Mouse (Mus musculus) telencephalon, adult 2 months (tissue): ENCODE measurements at regions not wholly inside any gene's neighbourhood (a gene's known extent, or its start where the extent isn't known, plus 50 kb on each side); places are given as distances from the start of the nearest gene placed in this dataset.

Source experiments
- DNase-seq: peaks from one replicate; pipeline ENCODE4 v3.0.0-alpha.2; 2011; ENCODE audit warnings: low read depth, low spot score

DNA sequence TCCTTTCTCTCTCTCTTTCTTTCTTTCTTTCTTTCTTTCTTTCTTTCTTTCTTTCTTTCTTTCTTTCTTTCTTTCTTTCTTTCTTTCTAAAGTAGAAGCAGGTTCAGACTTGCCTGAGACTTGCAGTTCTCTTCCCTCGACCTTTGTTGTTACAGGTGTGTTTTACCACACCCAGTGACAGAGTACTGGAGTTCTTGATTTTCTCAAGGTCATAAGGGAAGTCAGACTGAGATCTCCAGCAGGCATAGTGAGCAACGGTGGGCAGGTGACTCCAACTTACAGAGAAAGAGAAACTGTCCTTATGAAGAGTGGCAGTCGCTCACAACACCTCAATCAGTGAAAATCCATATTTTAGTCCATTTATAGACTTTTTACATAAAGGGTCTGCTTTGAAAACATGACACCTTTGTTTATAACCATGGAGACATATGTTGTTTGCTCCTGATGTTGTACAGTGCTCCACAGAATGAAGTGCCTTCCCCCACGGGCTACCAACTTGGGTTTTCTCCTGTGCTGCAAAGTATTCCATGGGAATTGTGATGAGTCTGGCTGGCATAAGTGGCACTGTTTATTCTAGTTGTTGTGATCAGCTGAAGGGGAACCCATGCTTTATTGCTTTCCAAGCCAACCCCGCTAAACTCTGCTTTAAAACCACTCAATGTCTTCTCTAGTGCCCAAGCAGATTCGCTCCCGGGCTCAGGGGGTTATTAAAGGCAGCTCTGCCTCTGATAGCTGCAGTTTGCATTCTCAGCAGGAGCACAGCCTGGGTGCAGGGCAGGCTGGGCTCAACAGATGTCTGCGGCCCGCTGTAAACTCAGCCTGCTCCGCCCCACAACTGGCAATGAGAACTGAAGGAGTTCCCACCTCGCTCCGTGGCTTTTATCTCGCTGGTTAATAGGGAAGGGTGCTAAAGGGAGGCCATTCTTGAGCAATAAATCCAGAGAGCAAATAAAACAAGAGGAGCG is 132.6 kb upstream of the Jade1 start:
- DNase-seq = no peak

DNA sequence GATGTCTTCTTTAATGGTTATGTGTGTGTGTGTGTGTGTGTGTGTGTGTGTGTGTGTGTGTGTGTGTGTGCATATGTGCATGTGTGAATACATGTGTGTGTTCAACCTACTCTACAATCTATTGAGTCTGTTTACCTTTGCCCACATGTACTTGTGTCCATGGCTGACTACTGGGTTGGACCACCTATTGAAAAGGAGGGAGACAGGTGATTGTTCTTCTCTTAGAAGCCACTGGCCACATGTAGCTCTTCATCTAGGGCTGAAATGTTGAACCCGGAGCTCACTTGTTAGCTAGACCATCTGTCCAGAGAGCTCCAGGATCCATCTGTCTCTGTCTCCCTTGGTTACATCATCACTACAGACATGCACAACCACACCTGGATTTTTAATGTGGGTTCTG is 141.8 kb upstream of the Jade1 start:
- DNase-seq = no peak

DNA sequence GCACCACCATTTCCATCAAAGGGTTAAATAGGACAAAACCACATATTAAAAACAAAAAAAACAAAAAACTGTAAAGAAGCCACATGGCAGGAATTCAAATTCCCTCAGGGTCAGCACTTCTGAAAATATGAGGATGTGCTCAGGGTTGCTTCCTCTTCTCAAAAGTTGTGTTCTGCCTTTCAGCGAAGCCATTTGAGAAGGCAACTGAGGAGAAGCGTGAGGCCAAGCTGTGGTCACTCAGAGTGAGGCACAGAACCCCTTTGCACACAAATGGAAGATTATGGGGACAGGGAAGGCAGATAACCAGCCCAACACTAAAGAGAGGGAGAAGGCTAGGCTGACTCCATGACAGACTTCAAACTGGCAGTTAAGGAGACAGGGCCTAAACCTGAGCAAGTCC is 142.8 kb upstream of the Jade1 start:
- no peak for DNase-seq

DNA sequence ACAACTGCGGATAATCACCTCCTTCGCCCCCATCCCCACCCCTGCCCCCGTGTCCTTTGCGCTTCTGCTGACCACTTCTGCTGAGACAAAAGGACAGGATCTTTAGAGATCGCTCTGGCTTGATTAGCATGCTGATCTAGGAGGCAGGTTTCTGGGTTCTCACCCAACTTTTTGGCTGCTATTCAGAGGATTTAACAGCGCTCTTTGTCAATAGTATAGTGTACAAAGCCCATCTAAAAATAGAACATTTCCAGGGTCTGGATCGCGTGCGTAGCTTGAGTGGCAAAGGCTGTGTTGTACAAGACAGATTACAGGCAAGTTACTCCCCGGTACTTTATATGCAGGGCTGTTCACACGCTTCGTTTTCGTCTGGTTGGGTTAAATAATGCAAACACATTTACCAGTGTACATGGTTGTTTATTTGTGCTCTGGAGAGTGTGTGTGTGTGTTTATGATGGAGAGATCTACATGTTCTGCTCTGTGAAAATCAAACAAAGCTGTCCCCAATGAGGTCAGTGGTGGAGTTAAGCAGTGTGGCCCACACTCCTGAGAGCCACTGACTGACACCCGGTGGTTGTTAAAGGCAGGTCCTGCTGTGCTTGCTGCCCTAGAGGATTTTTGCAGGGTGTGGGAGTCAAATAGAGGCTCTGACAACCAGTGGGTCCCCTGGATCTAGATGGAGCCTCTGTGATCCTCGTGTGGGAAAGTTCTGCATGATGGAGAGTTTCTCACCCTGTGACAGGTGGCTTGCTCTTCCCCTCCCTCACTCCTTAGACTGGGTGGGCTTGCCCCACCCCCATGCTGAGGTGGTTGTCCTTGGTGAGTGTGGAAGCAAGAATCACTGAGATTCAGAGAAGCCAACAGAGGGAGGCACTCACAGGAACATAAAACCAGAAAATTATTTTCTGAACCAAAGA is 146.5 kb upstream of the Jade1 start:
- DNase-seq = peak; percentile 5

DNA sequence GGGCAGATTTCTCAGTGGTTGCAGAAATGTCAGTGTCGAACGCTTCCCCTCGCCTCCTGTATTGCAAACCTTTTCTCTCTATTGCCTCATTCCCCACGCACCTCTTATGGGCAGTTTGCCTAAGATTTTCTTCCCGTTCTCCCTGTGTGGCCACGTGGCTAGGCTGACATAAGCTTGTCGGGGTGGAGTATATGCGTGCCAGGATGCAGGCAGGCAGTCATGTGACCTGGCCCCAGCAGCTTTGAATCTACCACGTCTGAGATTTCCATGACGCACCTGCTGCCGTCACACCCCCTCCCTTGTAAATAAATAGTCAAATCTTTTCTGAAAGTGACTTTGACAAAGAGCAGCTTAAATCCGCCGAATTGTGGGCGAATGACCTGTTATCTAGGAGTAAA is 147.1 kb upstream of the Jade1 start:
- DNase-seq = peak; percentile 61

DNA sequence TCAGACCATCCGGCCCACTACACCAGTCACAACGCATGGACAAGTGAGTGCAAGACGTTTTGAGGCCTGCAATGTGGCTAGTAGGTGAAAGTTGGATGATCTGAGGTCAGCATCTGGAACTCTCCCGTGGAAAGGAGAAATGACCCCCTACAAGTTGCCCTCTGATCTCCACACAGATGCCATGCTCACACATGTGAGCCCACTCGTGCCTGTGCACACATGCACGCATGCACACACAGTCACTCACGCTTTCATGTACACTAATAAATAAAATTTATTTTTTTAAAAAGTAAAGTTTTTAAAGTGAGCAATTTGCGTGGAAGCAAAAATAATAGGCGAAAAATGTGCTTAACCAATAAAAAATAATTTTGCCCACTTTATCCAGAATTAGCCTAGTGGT is 147.5 kb upstream of the Jade1 start:
- DNase-seq = no peak

DNA sequence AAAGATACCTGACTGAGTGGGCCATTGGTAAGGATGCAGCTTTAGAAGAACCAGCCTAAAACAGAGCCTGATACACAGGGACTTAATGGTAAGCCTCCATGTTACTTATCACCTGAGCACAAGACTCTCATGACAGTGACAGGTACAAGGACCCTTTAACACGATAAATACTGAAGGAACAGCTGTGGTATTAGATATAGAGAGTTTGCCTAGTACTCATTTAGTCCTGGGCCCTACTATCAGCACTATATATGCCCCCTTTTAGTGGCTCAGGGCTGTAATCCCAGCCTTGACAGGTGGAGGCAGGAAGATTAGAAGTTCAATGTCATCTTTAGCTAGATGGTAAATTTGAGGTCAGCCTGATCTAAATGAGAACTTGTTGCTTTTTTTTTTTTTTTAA is 148.0 kb upstream of the Jade1 start:
- DNase-seq = no peak

DNA sequence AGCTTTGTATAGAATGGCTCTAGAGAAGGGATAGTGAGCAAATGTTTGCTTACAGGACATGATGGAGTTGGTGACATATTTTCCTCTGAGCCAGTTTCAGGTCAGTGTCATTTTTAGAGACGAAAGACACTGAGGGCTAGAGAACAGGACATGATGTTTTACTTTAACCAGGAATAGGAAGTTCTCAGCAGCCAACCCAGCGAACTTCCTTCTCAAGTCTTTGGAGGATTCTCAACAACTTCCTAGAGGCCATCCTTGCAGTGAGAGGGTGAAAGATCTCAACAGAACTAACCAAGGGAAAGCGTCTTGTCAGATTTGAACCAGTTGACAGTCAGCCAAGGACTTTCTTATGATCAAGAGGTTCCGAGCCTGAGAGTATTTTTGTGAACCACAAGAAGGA is 153.7 kb upstream of the Jade1 start:
- DNase-seq = no peak

DNA sequence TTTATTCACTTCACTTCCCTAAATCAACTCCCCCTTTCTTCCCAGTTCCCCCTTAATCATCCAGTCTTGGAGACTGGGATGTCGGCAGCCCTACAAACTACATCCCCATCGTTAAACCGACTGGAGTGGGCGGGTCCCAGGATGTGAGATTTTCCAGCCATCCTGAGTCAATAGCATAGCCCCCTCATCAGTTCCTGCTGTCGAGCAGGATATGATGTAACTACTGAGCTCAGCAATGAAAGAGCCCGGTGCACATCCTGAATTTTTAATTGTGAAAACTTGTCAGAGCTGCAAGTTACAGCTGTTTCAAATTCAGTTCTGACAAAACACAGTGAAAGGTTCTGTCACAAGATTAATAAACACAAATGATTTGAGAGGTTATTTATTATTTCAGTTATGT is 165.7 kb upstream of the Jade1 start:
- DNase-seq = no peak

DNA sequence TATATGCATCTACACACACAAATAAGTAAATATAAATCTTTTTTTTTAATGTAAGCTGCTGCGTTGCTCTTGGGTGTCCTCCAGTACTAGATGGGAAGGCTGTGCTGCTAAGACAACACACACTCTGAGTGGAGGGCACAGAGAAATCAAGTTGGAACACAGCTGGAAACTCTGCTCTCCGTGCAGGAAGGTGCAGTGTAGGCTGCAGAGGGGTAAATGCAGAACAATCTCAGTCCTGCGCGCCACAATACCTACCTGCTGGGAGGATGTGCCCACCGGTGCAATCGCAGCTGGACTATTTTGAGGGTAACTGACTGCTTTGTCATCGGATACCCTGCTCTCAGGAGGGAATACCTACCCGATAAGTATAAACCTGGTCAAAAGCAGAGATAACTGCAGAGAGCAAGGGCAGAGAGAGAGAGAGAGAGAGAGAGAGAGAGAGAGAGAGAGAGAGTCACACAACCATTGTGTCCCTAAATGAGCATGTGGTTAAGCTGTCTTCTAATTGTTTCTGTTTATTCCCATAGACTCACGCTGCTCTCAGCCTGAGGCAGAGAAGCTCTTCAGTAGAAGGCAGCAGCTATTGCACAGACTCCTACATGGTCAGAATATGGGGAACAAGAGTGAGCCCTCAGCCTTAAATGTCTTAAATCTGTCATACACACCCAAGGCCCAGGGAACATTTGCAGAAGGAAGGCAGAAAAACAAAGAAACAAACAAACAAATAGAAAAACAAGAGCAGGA is 167.9 kb upstream of the Jade1 start:
- DNase-seq = no peak

DNA sequence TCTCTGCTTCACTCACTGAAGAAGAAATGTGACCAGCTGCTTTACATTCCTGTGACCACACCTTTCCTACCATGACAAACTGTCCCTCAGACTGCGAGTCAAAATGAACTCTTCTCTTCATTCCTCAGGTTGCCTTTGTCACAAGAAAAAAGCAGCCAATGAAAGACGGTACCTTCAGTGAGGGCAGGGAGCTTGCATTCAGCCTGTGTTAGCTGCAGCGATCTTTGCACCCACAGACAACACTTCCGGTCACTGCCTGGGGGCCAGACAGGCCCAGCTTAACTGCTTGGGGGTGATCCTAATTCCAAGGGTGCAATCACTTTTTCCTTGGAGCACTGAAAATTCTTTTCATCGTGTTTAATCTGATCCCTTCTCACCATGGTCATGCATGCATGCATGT is 169.2 kb upstream of the Jade1 start:
- no peak for DNase-seq

DNA sequence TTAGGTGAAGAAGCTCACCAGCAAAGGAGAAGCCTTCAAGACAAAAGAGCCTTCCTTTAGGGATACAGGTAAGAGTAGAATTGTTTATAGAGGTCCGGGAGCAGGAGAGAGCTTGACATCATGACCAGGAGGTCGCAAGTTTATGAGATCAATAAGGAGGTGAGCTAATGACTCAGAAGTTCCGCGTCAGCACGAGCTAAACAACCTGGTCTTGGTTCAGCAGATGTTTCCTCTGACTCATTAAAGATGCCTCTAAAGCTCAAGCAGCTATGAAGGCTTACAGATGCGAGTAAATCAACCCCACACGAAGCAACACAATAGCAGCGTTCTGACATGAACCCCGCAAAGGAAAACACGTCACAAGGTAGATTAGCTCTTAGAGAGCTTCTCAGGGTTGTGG is 171.1 kb upstream of the Jade1 start:
- no peak for DNase-seq

DNA sequence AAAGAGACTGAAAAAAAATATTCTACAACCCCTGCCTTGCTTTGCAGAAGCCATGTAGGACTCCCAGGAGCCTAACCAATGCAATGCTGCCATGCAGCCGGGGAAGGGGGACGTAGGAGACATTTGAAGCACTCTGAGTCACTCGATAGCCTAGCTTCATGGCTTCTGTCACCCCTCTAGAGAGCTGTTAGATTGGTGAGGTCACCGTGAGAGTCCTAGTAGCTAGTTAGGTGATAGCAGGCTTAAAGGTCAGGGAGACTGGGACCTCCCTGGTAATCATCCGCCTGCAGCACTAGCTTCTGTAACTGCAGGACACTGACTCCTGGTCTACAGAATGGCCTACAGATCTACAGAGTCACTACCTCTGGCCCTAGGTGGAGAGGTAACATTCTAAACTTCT is 177.0 kb upstream of the Jade1 start:
- DNase-seq = no peak

DNA sequence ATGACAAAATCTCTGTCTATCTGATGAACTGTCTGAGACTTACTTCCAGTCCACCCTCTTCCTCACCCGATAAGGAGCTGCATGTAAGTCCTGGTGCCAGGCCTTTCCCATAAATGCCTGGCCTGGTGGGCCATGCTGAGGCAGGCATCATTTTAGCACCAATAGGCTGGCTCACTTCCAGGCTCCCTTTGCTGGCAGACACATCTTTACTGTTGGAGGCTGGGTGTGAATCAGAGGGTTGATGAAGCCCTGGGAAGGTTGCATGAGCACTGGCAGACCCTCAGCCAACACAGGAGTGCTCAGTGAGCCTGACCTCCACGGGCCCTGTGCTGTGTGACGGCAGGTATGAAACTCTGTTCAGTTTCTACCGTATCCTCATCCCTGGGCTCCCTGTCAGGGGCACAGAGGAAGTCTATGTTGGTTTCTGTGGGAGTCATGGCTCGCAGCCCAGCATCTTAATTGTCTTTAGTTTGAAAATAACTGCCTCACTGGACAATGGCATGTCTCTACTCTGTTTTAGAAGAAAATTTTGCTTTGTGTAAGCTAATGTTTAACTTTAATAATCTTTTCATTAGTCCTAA is 177.6 kb upstream of the Jade1 start:
- DNase-seq = no peak

DNA sequence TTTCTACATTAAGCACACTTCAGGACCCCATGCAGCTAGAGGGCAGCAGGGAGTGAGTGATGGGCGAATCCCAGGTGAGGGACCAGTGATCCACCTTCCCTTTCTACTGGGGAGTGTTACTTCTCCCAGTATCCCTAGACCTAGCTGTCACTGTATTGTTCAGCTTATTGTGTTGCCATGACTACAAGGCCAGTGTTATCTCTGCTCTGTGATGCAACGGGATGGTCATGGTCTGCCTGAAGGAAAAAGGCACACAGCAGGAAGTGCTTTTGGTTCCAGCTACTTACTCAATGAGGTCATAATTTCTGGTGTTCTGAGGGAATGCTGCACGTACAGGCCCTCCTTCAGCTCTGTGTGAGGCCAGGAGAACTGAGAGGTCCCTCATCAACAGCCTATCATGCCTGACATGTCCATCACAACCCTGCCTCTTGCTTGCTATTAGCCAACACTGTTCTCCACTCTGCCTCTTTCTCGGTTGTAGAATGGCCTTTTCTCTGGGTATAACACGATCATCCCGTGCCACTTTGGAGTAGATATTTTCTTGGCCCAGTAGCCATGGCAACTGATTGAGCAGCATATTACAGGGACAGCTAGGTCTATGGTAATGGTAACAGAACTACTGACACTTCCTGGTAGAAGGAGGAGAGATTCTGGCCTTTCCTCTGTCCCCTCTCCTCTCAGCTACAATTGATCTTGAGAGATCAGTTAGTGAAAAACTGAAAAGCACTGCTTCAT is 178.5 kb upstream of the Jade1 start:
- no peak for DNase-seq

DNA sequence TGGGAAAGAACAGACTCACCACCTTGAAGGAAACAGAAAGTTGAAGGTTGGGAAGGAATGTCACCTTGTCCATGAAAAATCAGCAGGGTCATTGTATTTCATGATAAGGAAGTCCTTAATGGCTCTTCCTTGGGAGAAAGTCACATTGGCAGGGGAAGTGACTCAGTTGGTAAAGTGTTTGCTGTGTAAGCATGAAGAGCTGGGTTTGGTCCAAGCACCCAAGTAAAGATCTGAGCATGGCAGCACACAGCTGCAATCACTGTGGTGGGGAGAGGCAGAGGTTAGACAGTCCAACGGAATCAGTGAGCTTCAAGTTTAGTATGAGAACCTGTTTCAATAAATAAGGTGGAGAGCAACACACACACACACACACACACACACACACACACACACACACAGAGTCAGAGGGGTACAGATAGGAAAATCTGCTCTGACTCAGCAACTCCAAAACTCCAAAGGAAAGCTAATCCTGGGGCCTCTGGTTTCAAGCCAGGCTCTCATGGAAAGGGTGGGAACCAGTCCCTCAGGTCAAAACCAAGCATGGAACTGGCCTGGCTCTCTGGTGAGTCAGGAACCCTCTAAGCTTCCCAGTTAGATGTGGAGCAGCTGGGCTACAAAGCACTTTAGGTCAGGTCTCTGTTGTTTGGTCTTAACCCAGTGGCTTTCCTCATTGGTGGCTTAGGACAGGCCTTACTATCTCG is 180.2 kb upstream of the Jade1 start:
- DNase-seq = no peak

DNA sequence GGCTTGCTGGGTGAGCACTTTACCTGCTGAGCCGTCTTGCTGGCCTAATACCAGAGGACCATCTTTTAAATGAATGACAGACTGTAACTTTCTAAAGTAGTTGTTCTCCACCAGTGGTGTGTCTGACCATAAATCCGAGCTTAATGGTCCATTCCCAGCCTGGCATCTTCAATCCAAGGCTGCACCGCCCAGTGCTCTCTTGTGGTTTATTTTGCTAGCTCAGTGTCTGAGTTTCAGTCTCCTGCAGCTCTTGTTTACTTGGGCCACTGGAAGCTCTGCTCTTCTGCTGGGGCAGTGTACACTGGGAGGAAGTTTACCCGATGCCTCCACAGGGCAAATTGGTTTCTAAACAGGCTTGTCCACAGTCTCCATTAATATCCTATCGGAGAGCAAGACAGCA is 182.3 kb upstream of the Jade1 start:
- no peak for DNase-seq

DNA sequence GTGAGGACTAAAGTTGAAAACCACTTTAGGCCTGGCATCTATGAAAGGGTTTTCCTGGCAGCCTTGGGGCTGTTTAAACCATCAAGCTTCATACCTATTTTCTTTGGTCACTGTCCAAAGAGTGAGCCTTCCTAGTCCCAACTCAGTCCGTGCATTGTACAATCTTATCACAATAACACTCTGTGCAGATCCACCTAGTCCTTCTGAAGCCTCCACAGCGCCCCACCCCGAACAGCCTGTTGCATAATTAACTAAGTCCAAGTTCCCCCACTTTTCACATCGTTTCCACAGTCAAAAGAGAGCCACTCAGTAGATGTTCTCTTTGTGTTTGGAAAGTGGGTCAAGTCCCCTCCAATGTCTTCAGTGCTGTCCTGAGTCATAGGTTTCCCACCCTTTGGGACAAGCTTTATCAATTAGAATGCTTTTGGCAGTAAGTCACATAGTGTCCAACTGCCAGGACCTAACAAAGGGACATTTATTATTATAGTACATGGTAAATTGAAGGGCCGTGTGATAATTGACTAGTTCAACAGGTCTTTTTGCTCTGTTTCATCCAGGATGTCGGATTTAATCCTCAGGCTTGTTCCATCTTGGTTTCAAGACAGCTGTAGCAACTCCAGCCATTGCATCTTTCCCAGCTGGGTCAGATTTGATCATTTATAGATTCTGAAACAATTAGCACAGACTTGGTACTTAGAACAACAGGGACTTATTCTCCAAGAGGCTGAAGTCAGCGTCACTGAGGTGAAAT is 187.0 kb upstream of the Jade1 start:
- no peak for DNase-seq

DNA sequence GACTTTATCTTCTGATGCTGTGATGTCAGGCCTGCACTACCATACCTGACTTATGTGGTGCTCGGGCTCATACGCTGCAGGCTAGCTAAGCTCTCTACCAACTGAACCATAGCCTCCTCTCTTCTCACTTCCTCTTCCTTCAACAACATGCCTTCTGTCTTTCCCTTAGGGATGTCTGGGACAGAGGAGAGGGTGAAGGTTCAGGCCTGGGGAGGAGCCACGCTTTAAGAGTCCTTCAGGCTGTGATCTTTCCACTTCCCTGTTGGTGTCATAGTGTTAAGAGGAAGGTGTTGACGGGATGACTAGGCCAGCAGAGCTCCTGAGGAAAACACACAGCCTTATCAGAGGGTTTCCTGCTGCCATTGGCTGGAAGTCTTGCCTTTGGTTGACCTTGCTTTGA is 188.8 kb upstream of the Jade1 start:
- DNase-seq = no peak

DNA sequence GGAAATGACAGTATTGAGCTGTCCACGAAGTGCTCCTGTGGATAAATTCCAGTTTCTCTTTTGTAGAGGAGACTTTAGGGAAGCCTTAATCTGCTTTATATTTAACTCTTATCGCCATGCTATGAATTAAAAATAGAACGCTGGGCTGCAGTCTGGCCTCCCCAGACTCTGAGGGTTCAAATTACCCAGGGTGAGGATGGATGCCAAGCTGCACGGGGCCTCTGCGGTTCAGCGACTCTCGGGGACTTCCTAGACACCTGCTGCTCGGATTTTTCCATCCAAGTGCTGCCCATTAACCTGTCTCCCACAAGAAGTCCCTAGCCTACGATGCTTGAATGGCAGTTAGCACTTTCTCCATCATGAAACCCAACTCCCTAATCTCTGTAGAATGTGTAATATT is 189.3 kb upstream of the Jade1 start:
- no peak for DNase-seq
